Mouse (Mus musculus): ENCODE measurements around the gene Macf1. TPM values are rescaled to one million over a fixed set of nuclear protein-coding genes. Genes with fewer than 3 reads are reported as not detected.

Macf1 gene
- polyA plus RNA-seq, 1 experiment from 2014 or later = 43.7 TPM

DNA sequence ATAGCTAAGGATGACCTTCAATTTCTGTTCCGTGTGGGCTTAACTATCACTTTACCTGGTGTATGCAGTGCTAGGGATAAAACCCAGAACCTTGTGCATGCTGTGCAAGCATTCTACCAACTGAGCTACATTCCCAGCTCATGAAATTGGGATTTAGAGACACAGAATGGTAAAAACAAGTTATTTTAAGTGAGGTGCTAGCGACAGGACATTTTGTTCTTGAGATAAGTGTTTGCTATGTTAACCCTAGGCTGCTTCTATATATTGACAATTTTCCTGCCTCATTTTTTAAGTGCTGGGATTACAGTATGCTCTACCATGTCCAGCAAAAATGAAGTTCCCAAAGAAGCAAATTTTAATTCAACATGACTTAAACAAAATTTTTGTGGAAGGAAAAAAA lies 267.3 kb downstream of the Macf1 start:
- Histone ChIP-seq H3K4me3 (no peak overlapping the region), H3K9ac (no peak overlapping the region), H3K27ac (replicated peaks) (no peak overlapping the region), H3K27me3 (replicated peaks) (no peaks in the 10 kb centered on the region), H3K36me3 (peaks cover 2% of the 10 kb centered on the region; the same call in 1 of the 2 replicates), H3K4me2 (no peak overlapping the region), H3K9me3 (no peaks in the 10 kb centered on the region), H3K4me1 (peaks cover 53% of the 10 kb centered on the region)
- ATAC-seq (ENCODE audit: extremely low read depth, insufficient number of reproducible peaks, low FRiP score, low TSS enrichment) = no peak
- WGBS = 57% methylated on average over 2 of the region's 2 CpGs

DNA sequence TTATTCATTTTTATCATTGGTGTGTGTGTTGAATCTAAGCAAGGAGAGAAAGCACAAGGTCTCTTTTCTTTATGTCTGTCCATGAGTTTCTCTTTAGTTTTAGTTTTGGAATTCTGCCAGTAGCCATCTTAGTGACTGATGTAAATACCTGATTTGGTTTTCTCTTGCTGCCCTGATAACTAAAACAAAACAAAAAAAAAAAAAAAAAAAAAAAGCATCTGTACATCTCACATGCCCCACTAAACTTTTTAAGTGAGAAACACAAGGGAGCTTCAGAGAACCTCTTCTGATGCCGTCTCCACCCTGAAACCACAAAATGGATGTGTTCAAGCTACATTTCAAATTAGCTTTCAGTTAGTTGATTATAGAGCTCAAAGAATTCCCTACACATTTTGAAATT lies 268.6 kb downstream of the Macf1 start:
- no peak for ATAC-seq (ENCODE audit: extremely low read depth, insufficient number of reproducible peaks, low FRiP score, low TSS enrichment)
- no peak overlapping the region for H3K9ac ChIP-seq
- peaks cover 2% of the 10 kb centered on the region; the same call in 1 of the 2 replicates for H3K36me3 ChIP-seq
- no peak overlapping the region for H3K4me3 ChIP-seq
- no peaks in the 10 kb centered on the region for H3K9me3 ChIP-seq
- WGBS = 85% methylated on average over 1 of the region's 1 CpGs
- no peak overlapping the region for H3K27ac ChIP-seq (replicated peaks)
- peaks cover 57% of the 10 kb centered on the region for H3K4me1 ChIP-seq
- no peak overlapping the region for H3K4me2 ChIP-seq
- no peaks in the 10 kb centered on the region for H3K27me3 ChIP-seq (replicated peaks)

DNA sequence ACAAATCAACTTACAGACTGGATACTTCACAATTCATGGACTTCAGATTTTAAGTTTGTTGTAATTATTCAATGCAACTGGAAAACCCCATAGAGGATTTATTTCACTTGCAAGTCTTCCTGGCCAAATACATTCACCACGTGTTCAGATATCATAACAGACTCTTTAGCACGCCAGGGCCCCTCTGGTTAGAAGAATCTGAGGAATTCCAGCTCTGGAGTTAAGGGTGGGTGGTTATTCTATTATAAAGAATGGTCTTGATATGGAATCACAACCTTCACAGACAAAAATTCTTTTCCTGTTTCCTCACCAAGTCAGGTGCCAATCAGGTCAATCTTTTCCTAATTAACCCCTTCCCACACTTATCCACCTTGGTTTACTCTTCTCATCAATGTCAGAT lies 270.3 kb downstream of the Macf1 start:
- H3K4me3 ChIP-seq = no peak overlapping the region
- peak overlapping the region; percentile 99 for H3K27ac ChIP-seq (replicated peaks)
- 9% methylated on average over 2 of the region's 2 CpGs for WGBS
- no peaks in the 10 kb centered on the region for H3K9me3 ChIP-seq
- peak overlapping the region; percentile 39 for H3K4me2 ChIP-seq
- no peak for ATAC-seq (ENCODE audit: extremely low read depth, insufficient number of reproducible peaks, low FRiP score, low TSS enrichment)
- H3K36me3 ChIP-seq = peaks cover 8% of the 10 kb centered on the region
- no peaks in the 10 kb centered on the region for H3K27me3 ChIP-seq (replicated peaks)
- peaks cover 66% of the 10 kb centered on the region for H3K4me1 ChIP-seq
- H3K9ac ChIP-seq = no peak overlapping the region

DNA sequence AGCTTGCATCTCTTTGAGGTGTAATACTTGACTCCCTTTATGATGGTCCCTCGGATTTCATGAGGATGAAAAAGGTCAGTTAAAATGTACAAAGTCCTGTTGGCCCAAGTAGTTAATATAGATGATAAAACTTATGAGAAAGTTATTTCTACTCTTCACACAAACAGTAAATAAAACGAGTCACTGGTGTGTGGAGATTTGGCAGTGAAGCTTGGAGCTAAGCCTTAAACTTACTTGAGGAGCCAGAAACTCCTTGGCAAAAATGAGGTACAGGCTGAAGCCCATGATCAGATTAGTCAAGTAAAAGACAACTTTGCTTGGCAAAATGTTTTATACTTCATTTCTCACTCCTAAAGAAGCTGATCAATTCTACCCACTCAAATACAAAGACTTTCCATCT lies 271.2 kb downstream of the Macf1 start:
- Histone ChIP-seq H3K4me3 (peak overlapping the region; percentile 86; the same call in 1 of the 2 replicates), H3K4me2 (peak overlapping the region; percentile 79), H3K9me3 (no peaks in the 10 kb centered on the region), H3K27ac (replicated peaks) (peak overlapping the region; percentile 99), H3K9ac (0 out of 2 replicates have a peak overlapping the region, but pooled peaks have one; percentile 97), H3K27me3 (replicated peaks) (no peaks in the 10 kb centered on the region), H3K36me3 (peaks cover 12% of the 10 kb centered on the region), H3K4me1 (peaks cover 73% of the 10 kb centered on the region)
- ATAC-seq (ENCODE audit: extremely low read depth, insufficient number of reproducible peaks, low FRiP score, low TSS enrichment) = no peak
- WGBS = 50% methylated on average over 2 of the region's 2 CpGs

DNA sequence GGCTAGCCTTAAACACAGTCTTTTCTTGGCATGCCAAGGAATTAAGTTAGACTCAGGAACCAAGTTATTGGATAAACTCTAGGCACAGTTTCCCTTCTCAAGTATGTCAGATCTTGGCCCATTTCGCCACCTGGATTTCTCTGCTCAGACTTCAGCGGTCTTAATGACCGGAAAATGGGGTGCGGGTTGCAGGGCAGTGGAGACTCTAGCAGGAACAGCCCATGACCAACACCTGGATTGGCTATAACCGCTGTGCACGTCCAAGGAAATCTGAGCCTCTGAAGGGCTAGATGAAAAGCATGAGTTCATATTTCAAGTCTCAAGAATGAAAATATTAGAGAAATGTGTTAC lies 271.7 kb downstream of the Macf1 start:
- Histone ChIP-seq H3K4me3 (peak overlapping the region; percentile 86), H3K4me2 (peak overlapping the region; percentile 79), H3K27ac (replicated peaks) (peak overlapping the region; percentile 99), H3K9ac (peak overlapping the region; percentile 97), H3K9me3 (no peaks in the 10 kb centered on the region), H3K27me3 (replicated peaks) (no peaks in the 10 kb centered on the region), H3K4me1 (peaks cover 76% of the 10 kb centered on the region), H3K36me3 (peaks cover 16% of the 10 kb centered on the region)
- 5% methylated on average over 6 of the region's 6 CpGs for WGBS
- no peak for ATAC-seq (ENCODE audit: extremely low read depth, insufficient number of reproducible peaks, low FRiP score, low TSS enrichment)

DNA sequence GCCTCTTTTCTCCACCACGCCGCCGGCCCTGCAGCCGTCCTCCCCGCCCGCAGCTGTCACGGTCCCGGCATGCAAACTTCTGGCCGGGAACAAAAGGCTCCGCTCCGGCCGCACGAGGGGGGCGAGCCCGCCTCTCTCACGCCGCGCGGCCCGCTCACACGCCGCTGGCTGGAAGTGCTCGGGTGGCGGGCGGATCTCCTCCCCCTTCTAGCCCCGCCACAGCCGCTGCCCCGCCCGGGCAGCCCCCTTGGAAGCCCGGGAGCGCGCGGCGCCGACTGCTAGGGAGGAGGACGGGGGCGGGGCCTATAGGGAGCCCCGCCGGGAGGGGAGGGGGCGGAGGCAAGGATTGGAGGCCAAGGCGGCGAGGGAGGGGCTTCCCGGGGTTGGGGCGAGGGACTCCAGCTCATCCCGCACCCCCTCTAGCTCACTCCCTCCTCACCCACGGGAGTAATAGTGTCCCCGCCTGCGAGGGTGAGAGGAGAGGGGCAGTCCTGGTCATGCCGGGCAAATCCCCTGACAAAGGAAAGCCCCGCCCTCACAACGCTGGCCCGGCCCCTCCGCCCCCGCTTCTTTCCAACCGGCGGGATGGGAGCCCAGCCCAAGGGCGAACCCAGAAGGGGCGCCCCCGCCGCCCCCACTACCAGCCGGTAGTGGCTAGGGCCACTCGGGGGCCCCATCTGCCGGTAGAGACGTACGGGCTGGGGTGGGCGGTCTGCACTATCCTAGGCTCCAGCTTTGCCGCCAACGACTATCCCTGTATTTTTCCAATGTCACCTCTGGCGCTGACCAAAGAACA lies 272.2 kb downstream of the Macf1 start:
- Histone ChIP-seq H3K9ac (peak overlapping the region; percentile 97), H3K4me3 (peak overlapping the region; percentile 86), H3K27me3 (replicated peaks) (no peaks in the 10 kb centered on the region), H3K27ac (replicated peaks) (peak overlapping the region; percentile 99), H3K4me2 (peak overlapping the region; percentile 79), H3K9me3 (no peaks in the 10 kb centered on the region), H3K36me3 (peaks cover 20% of the 10 kb centered on the region), H3K4me1 (peaks cover 80% of the 10 kb centered on the region)
- peak; percentile 91 for ATAC-seq (ENCODE audit: extremely low read depth, insufficient number of reproducible peaks, low FRiP score, low TSS enrichment)
- WGBS = under 1% methylated on average over 56 of the region's 69 CpGs

DNA sequence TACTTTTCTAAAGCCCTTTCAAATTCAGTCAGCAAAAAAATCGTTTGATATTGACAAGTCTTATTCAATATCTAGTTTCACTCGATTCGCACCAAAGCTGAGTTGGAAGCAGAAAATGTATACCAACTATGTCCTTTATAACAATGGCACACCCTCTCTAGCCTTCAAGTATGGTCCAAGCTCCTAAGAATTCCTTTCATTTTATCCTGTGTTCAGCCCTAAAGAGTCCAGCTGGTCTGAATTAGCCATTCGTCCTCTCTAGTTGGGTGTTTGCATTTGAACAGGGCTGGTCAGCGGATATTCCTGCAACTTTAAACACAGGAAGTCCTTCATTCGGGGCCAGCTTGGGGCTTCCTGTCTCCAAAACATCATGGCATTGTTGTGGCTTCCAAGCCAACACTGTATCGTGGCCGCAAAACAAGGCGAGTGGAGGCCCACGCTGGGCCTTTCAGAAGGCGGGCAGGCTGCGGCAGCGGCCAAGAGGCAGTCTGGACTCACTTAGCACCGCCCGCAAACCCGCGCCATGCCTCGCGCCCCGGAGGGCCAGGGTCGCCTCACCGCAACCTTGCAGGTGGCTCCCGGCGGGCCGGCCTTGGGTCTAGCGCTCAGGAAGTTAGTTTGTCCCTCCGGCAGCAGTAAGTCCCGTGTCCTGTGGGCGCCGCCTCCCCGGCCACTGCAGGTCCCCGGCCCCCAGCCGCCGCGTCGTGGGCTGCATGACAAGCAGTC lies 273.0 kb downstream of the Macf1 start:
- H3K36me3 ChIP-seq = peaks cover 26% of the 10 kb centered on the region
- peak overlapping the region; percentile 99 for H3K27ac ChIP-seq (replicated peaks)
- peaks cover 80% of the 10 kb centered on the region for H3K4me1 ChIP-seq
- H3K27me3 ChIP-seq (replicated peaks) = no peaks in the 10 kb centered on the region
- H3K9ac ChIP-seq = peak overlapping the region; percentile 97
- ATAC-seq (ENCODE audit: extremely low read depth, insufficient number of reproducible peaks, low FRiP score, low TSS enrichment) = peak; percentile 8; the same call in 1 of the 2 replicates
- WGBS = 3% methylated on average over 36 of the region's 36 CpGs
- H3K4me2 ChIP-seq = peak overlapping the region; percentile 79
- peak overlapping the region; percentile 86 for H3K4me3 ChIP-seq
- H3K9me3 ChIP-seq = no peaks in the 10 kb centered on the region

DNA sequence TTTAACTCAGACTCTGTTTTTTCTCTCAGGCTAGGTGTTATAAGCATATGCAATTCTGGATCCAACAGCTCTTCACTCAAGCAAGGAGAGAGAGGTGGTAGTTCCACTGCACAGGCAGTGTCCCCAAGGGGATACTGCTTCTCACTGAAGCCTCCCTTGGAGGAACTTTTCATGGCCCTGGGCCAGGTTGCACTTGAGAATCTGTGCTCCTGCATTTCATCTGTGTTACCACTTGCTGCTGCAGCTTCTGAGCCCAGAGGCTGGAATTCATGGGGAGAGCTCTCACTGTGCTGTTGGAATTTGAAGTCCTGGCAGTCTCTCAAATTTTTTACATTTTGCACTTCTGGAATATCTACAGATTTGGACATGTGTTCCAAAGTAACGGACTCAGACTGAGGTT lies 274.4 kb downstream of the Macf1 start:
- H3K27ac ChIP-seq (replicated peaks) = peak overlapping the region; percentile 99
- no peaks in the 10 kb centered on the region for H3K9me3 ChIP-seq
- 21% methylated on average over 1 of the region's 1 CpGs for WGBS
- peaks cover 31% of the 10 kb centered on the region for H3K36me3 ChIP-seq
- peaks cover 88% of the 10 kb centered on the region for H3K4me1 ChIP-seq
- no peak for ATAC-seq (ENCODE audit: extremely low read depth, insufficient number of reproducible peaks, low FRiP score, low TSS enrichment)
- H3K4me3 ChIP-seq = peak overlapping the region; percentile 86
- H3K4me2 ChIP-seq = peak overlapping the region; percentile 79
- peak overlapping the region; percentile 97 for H3K9ac ChIP-seq
- H3K27me3 ChIP-seq (replicated peaks) = no peaks in the 10 kb centered on the region

DNA sequence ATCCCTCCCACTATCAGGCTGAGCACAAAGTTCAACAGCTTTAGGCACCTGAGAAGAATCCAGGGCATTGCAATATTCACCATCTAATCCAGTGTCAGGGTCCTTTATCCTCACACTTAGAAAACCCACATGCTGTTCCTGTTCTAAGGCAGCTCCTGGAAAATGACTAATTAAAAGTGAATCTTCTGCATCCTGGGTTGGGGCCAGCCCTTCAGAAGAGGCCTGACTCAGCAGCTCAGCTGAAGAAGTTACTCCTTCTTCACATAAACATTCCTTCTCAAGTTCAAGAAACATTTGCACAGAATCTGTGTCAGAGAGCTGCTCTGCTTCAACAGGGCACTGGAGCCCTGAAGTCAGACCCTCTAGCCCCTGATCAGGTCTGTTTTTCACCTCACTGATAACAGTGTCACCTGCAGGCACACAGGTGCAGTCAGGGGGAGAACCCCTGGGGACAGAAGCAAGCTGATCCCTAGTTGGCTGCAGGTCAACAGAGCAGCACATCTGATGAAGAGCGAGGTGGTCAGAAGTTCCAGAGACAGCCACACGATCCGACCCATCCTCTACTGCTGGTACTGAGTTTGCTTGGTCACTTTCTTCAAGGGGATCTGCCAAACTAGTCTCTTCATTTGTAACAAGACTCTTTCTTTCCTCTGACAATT lies 275.0 kb downstream of the Macf1 start:
- Histone ChIP-seq H3K27me3 (replicated peaks) (no peaks in the 10 kb centered on the region), H3K27ac (replicated peaks) (peak overlapping the region; percentile 99), H3K9me3 (no peaks in the 10 kb centered on the region), H3K4me3 (peak overlapping the region; percentile 86), H3K9ac (peak overlapping the region; percentile 71), H3K4me1 (peaks cover 86% of the 10 kb centered on the region), H3K36me3 (peaks cover 31% of the 10 kb centered on the region), H3K4me2 (peak overlapping the region; percentile 79)
- ATAC-seq (ENCODE audit: extremely low read depth, insufficient number of reproducible peaks, low FRiP score, low TSS enrichment) = no peak
- WGBS = 72% methylated on average over 3 of the region's 3 CpGs

DNA sequence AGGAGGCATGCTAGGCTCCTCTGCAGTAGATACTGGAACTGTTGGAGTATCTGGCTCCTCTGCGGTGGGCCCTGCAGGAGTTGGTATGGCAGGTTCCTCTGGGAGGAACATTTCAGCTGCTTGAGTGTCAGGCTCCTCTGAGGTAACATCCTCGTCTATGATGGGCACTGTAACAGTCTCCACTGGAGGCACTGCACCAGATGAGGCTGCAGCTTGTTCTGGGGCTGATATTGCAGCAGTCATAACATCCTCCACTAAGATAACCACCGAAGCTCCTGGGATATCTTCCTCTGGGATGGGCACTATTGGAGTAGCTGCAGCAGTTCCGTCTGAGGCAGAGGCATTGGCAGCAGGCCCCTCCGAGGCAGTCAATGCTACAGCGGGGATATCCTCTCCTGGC lies 276.4 kb downstream of the Macf1 start:
- peaks cover 31% of the 10 kb centered on the region for H3K36me3 ChIP-seq
- ATAC-seq (ENCODE audit: extremely low read depth, insufficient number of reproducible peaks, low FRiP score, low TSS enrichment) = no peak
- H3K9ac ChIP-seq = peak overlapping the region; percentile 67
- peak overlapping the region; percentile 99; the same call in 1 of the 2 replicates for H3K27ac ChIP-seq (replicated peaks)
- H3K4me3 ChIP-seq = peak overlapping the region; percentile 86
- peaks cover 85% of the 10 kb centered on the region for H3K4me1 ChIP-seq
- H3K4me2 ChIP-seq = peak overlapping the region; percentile 79
- no peaks in the 10 kb centered on the region for H3K9me3 ChIP-seq
- H3K27me3 ChIP-seq (replicated peaks) = no peaks in the 10 kb centered on the region
- WGBS = 41% methylated on average over 6 of the region's 6 CpGs

DNA sequence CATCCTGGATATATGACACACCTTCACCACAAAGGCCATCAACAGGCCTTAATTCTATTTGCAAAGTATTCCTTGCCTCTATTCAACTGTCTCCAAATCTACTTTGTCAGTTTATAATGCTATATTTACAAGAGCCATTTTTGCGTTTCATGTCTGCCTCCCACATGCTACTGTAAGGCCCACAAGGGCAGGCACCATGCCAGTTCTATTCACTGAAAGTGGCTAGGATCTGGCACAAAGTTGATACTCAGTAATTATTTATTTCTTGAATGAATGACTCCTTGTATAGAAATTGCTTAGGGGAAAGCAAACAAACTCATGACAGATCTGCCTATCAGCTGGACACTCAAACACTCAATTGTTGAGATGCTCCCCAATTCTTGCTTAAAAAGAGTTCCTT lies 280.1 kb downstream of the Macf1 start:
- Histone ChIP-seq H3K27me3 (replicated peaks) (no peaks in the 10 kb centered on the region), H3K4me1 (peaks cover 73% of the 10 kb centered on the region), H3K36me3 (peaks cover 53% of the 10 kb centered on the region), H3K9ac (no peak overlapping the region), H3K27ac (replicated peaks) (no peak overlapping the region), H3K4me3 (no peak overlapping the region), H3K4me2 (peak overlapping the region; percentile 79), H3K9me3 (no peaks in the 10 kb centered on the region)
- 46% methylated on average over 1 of the region's 1 CpGs for WGBS
- no peak for ATAC-seq (ENCODE audit: extremely low read depth, insufficient number of reproducible peaks, low FRiP score, low TSS enrichment)
